Mouse (Mus musculus) forebrain, embryonic 16.5 days (tissue): Measurements from ENCODE around the gene Galnt18. TPM values are rescaled to one million over a fixed set of nuclear protein-coding genes. Genes with fewer than 3 reads are reported as not detected.
A peak's percentile ranks its signal among the peaks of the same experiment; 100 is the strongest.

Experiments
- ATAC-seq: fragments of 200-750 bp; cut with Nextera tagmentation; 2 replicates; pipeline ENCODE4 v1.8.0; 2017; ENCODE audit warnings: mild to moderate bottlenecking, moderate library complexity
- H3K27ac ChIP-seq: fragments of 300-500 bp; sonication (generic); 2 replicates; pipeline ENCODE4 v1.5.1; 2014; ENCODE audit warnings: low read length, control low read depth
- H3K27me3 ChIP-seq: fragments of 300-500 bp; sonication (generic); replicated peaks from 2 replicates; pipeline ENCODE4 v1.6.1; 2014; ENCODE audit warnings: low read length; ENCODE audit not compliant: control insufficient read depth, insufficient read depth
- H3K36me3 ChIP-seq: fragments of 300-500 bp; sonication (generic); 2 replicates; pipeline ENCODE4 v1.6.1; 2014; ENCODE audit not compliant: control insufficient read depth, insufficient read depth
- H3K4me1 ChIP-seq: fragments of 300-500 bp; sonication (generic); replicated peaks from 2 replicates; pipeline ENCODE4 v1.6.1; 2014; ENCODE audit warnings: low read length; ENCODE audit not compliant: control insufficient read depth, insufficient read depth
- H3K4me2 ChIP-seq: fragments of 300-500 bp; sonication (generic); 2 replicates; pipeline ENCODE4 v1.6.1; 2014; ENCODE audit warnings: mild to moderate bottlenecking, low read length, control low read depth
- H3K4me3 ChIP-seq: fragments of 300-500 bp; sonication (generic); replicated peaks from 2 replicates; pipeline ENCODE4 v1.5.1; 2014; ENCODE audit warnings: mild to moderate bottlenecking, low read length, control low read depth
- H3K9ac ChIP-seq: fragments of 300-500 bp; sonication (generic); replicated peaks from 2 replicates; pipeline ENCODE4 v1.6.1; 2014; ENCODE audit warnings: low read depth, low read length, control low read depth
- H3K9me3 ChIP-seq: fragments of 300-500 bp; sonication (generic); 2 replicates; pipeline ENCODE4 v1.6.1; 2016; ENCODE audit warnings: low read length; ENCODE audit not compliant: control insufficient read depth
- WGBS: fragments of 180-500 bp; shearing (Covaris S2); extraction: QIAGEN DNeasy Blood & Tissue Kit; methylation state at CpG from one replicate; pipeline ENCODE4 v1.1.7; 2014; 5-methylcytosine and 5-hydroxymethylcytosine counted together
- polyA plus RNA-seq: library from polyadenylated mRNA; unstranded; fragments of >200 nt; fragmentation: Nextera tagmentation; extraction: Ambion mirVana; gene quantifications from 2 replicates; pipeline ENCODE4 v1.2.1, GENCODE M21; 2015

The Galnt18 gene
- polyA plus RNA-seq, 1 experiment from 2014 or later, result 13.6 TPM

DNA sequence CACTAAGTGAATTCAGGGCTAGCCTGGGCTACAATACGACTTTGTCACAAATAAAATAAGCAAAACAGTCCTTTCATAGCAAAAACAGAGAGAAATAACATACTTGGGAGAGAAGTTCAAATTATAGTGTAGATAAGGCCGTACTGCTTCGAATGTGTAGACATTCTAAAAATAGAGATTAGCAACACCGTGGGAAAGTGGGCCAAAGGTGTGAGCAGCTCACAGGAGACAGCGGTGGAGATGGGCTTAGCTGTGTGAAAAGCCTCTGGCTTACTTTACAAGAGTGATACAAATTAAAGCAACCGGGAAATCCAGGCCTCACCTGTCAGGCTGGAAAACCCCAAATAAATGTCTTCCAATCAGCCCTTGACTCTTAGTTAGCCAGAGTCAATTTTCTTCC lies 241.8 kb downstream of the Galnt18 start:
- Histone ChIP-seq H3K9ac (no peak overlapping the region), H3K36me3 (no peaks in the 10 kb centered on the region), H3K27ac (no peak overlapping the region), H3K9me3 (0 out of 2 replicates have a peak, but pooled peaks cover 3% of the 10 kb centered on the region), H3K4me2 (no peak overlapping the region), H3K4me1 (no peaks in the 10 kb centered on the region), H3K4me3 (no peak overlapping the region), H3K27me3 (no peaks in the 10 kb centered on the region)
- WGBS, result 85% methylated on average over 6 of the region's 6 CpGs
- ATAC-seq, result no peak

- Histone ChIP-seq H3K4me2 (no peak overlapping the region), H3K9ac (no peak overlapping the region), H3K27ac (no peak overlapping the region), H3K4me3 (no peak overlapping the region), H3K4me1 (no peaks in the 10 kb centered on the region), H3K36me3 (no peaks in the 10 kb centered on the region), H3K9me3 (0 out of 2 replicates have a peak, but pooled peaks cover 3% of the 10 kb centered on the region), H3K27me3 (no peaks in the 10 kb centered on the region)
- WGBS, result 14% methylated on average over 8 of the region's 8 CpGs
- ATAC-seq, result no peak
Observed at GRCm38 (mm10) chr7:111534826-111535405, 244.9 kb downstream of the Galnt18 start.

- WGBS, result 86% methylated on average over 3 of the region's 3 CpGs
Observed at GRCm38 (mm10) chr7:111528961-111529643, 250.7 kb downstream of the Galnt18 start.

DNA sequence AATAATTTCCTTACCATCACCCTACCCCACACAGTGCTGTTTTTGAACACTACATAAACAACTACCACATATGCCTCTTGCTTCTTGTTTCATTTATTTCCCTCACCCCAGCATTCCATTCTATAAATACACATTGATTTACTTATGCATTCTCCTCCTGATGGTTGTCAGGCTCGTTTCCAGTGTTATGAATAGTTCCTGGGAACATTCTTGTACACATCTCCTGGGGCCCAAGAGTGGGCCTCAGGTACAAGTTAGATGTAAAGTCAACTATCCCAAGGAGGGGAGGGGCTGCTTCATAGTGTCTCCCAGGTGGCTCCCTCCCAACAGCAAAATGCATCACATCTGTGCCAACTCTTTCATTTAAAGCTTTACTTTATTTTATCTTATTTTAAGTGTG lies 251.3 kb downstream of the Galnt18 start:
- no peak overlapping the region for H3K4me2 ChIP-seq
- H3K4me3 ChIP-seq, result no peak overlapping the region
- no peaks in the 10 kb centered on the region for H3K4me1 ChIP-seq
- H3K27ac ChIP-seq, result no peak overlapping the region
- H3K9me3 ChIP-seq, result no peaks in the 10 kb centered on the region
- H3K27me3 ChIP-seq, result no peaks in the 10 kb centered on the region
- H3K9ac ChIP-seq, result no peak overlapping the region
- no peaks in the 10 kb centered on the region for H3K36me3 ChIP-seq
- WGBS, result 44% methylated on average over 1 of the region's 1 CpGs
- ATAC-seq, result no peak

More at GRCm38 (mm10) chr7:111528961-111529643, 250.7 kb downstream of the Galnt18 start:
- Histone ChIP-seq H3K4me1 (no peaks in the 10 kb centered on the region), H3K27me3 (no peaks in the 10 kb centered on the region), H3K36me3 (no peaks in the 10 kb centered on the region), H3K4me3 (no peak overlapping the region), H3K27ac (no peak overlapping the region), H3K9ac (no peak overlapping the region), H3K9me3 (no peaks in the 10 kb centered on the region), H3K4me2 (no peak overlapping the region)
- ATAC-seq, result no peak

GRCm38 (mm10) chr7:111520881-111521280 lies 258.9 kb downstream of the Galnt18 start:
- 90% methylated on average over 1 of the region's 1 CpGs for WGBS
- Histone ChIP-seq H3K27me3 (no peaks in the 10 kb centered on the region), H3K27ac (no peak overlapping the region), H3K4me3 (no peak overlapping the region), H3K4me2 (no peak overlapping the region), H3K4me1 (peaks cover 10% of the 10 kb centered on the region), H3K9me3 (no peaks in the 10 kb centered on the region), H3K9ac (no peak overlapping the region), H3K36me3 (no peaks in the 10 kb centered on the region)
- no peak for ATAC-seq

GRCm38 (mm10) chr7:111518581-111519242 lies 261.1 kb downstream of the Galnt18 start:
- WGBS, result 60% methylated on average over 8 of the region's 8 CpGs
- H3K4me1 ChIP-seq, result peaks cover 10% of the 10 kb centered on the region
- no peaks in the 10 kb centered on the region for H3K36me3 ChIP-seq
- H3K4me2 ChIP-seq, result no peak overlapping the region
- H3K27ac ChIP-seq, result no peak overlapping the region; the same call in 1 of the 2 replicates
- no peaks in the 10 kb centered on the region for H3K27me3 ChIP-seq
- no peaks in the 10 kb centered on the region for H3K9me3 ChIP-seq
- H3K4me3 ChIP-seq, result no peak overlapping the region
- no peak overlapping the region for H3K9ac ChIP-seq
- peak; percentile 68 for ATAC-seq

DNA sequence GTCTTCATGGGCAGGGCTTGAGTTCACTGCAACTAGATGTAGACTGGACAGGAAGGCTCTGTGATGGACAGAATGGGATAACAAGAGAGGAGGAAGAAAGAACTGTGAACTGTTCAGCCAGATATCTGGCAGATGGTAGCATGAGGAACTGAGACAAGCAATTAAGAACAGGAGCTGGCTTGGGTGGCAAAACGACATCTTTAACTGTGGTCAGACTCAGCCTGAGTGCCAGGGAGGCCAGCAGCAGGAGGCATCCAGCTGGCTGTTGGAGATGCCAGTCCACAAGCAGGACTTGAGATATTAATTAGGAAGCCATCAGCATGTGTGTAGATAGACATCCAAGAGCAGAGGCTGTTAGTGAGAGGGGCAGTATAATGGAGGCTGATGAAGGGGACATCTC lies 262.9 kb downstream of the Galnt18 start:
- WGBS, result 39% methylated on average over 1 of the region's 1 CpGs
- no peak for ATAC-seq
- H3K9me3 ChIP-seq, result no peaks in the 10 kb centered on the region
- peaks cover 10% of the 10 kb centered on the region for H3K4me1 ChIP-seq
- no peak overlapping the region for H3K4me3 ChIP-seq
- H3K27me3 ChIP-seq, result no peaks in the 10 kb centered on the region
- H3K4me2 ChIP-seq, result no peak overlapping the region
- H3K27ac ChIP-seq, result no peak overlapping the region
- no peak overlapping the region for H3K9ac ChIP-seq
- no peaks in the 10 kb centered on the region for H3K36me3 ChIP-seq

DNA sequence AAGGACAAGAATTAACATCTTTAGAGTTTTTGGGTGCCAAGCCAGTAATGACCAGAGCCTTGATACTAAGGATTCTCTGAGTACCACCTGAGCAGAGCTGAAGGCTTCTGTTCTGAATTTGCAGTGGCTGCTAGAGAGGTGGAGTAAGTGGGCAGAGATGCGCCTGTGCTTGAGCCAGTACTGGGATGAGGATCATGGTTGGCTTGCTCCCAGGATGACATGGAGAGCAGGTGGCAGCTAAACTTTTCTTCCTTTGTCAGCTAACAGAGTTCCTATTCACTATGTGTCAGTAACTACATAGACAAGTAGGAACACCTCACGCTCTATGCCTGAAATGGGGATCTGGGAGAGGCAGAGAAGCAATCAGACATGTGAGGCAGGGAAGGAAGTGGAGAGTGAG lies 264.3 kb downstream of the Galnt18 start:
- Histone ChIP-seq H3K4me1 (peaks cover 10% of the 10 kb centered on the region), H3K9ac (no peak overlapping the region), H3K27ac (no peak overlapping the region), H3K9me3 (no peaks in the 10 kb centered on the region), H3K27me3 (no peaks in the 10 kb centered on the region), H3K4me2 (no peak overlapping the region), H3K36me3 (no peaks in the 10 kb centered on the region), H3K4me3 (no peak overlapping the region)
- WGBS, result 68% methylated on average over 2 of the region's 2 CpGs
- no peak for ATAC-seq

DNA sequence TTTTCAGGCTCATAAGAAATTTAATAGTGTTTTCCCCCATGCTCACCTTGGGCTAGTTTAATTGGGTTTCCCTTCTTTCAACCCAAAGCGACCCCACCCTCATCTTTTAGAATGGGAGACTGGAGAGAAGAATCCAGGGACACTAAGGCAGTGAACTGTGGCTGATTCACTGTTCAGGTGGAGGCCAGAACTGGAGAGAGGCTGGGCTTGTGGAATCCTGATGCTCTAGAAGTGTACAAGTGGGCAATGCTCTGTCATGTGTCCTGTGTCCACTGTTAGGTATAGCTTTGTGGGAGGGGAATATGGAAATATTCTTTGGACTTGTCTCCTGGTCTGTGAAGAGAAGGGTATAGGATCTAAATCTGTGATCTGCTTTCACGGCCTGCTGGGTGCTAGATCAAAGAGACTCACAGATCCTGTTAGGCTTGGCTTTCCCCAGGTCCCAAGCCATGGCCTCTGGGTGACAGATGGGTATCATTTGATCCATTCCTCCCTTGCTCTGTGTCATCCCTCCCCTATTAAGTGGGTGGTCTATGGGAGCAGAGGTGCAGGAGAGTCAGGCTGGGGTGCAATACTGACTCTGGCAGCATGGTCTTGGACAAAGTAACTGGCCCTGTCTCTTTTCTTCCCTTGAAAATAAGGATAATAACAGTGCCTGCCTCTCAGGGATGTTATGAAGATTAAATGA lies 270.5 kb downstream of the Galnt18 start:
- ATAC-seq, result no peak

More for the DNA sequence above, 270.5 kb downstream of the Galnt18 start:
- no peak overlapping the region for H3K9ac ChIP-seq
- 85% methylated on average over 2 of the region's 2 CpGs for WGBS
- H3K4me1 ChIP-seq, result no peaks in the 10 kb centered on the region
- no peak overlapping the region for H3K4me2 ChIP-seq
- H3K9me3 ChIP-seq, result no peaks in the 10 kb centered on the region
- H3K36me3 ChIP-seq, result no peaks in the 10 kb centered on the region
- no peak overlapping the region for H3K27ac ChIP-seq
- H3K27me3 ChIP-seq, result no peaks in the 10 kb centered on the region
- H3K4me3 ChIP-seq, result no peak overlapping the region
